Mouse (Mus musculus): Measurements from ENCODE around the gene Cdkal1. TPM values are rescaled to one million over a fixed set of nuclear protein-coding genes. Genes with fewer than 3 reads are reported as not detected.

Gene Cdkal1
- polyA plus RNA-seq, 1 experiment: 13.5 TPM

- TF ChIP-seq CTCF (IDR thresholded peaks at IDR 0.05; ENCODE audit: low read depth, low read length) (no peak), POLR2A (IDR thresholded peaks at IDR 0.05; ENCODE audit: borderline replicate concordance, low read depth, low read length) (no peak)
- Histone ChIP-seq H3K4me1 (ENCODE audit: control insufficient read depth, insufficient read depth, low read length) (no peaks in the 10 kb centered on the region), H3K27ac (ENCODE audit: insufficient read depth, low read depth, low read length) (no peak overlapping the region), H3K4me3 (ENCODE audit: insufficient read depth, low read length) (no peak overlapping the region)
Observed at GRCm38 (mm10) chr13:29835170-29835569, 20.3 kb downstream of the Cdkal1 start.

- peaks cover 6% of the 10 kb centered on the region for H3K4me1 ChIP-seq (ENCODE audit: control insufficient read depth, insufficient read depth, low read length)
- TF ChIP-seq CTCF (IDR thresholded peaks at IDR 0.05; ENCODE audit: low read depth, low read length): no peak
- TF ChIP-seq POLR2A (IDR thresholded peaks at IDR 0.05; ENCODE audit: borderline replicate concordance, low read depth, low read length): no peak
- no peak overlapping the region for H3K27ac ChIP-seq (ENCODE audit: insufficient read depth, low read depth, low read length)
- H3K4me3 ChIP-seq (ENCODE audit: insufficient read depth, low read length): no peak overlapping the region
Observed at GRCm38 (mm10) chr13:29833751-29834150, 21.7 kb downstream of the Cdkal1 start.

- Histone ChIP-seq H3K4me1 (ENCODE audit: control insufficient read depth, insufficient read depth, low read length) (peaks cover 6% of the 10 kb centered on the region), H3K27ac (ENCODE audit: insufficient read depth, low read depth, low read length) (no peak overlapping the region), H3K4me3 (ENCODE audit: insufficient read depth, low read length) (no peak overlapping the region)
- TF ChIP-seq POLR2A (IDR thresholded peaks at IDR 0.05; ENCODE audit: borderline replicate concordance, low read depth, low read length) (no peak), CTCF (IDR thresholded peaks at IDR 0.05; ENCODE audit: low read depth, low read length) (no peak)
Observed at GRCm38 (mm10) chr13:29831126-29831525, 24.3 kb downstream of the Cdkal1 start.

GRCm38 (mm10) chr13:29828032-29828431 lies 27.4 kb downstream of the Cdkal1 start:
- TF ChIP-seq POLR2A (IDR thresholded peaks at IDR 0.05; ENCODE audit: borderline replicate concordance, low read depth, low read length) (no peak), CTCF (IDR thresholded peaks at IDR 0.05; ENCODE audit: low read depth, low read length) (no peak)
- H3K4me3 ChIP-seq (ENCODE audit: insufficient read depth, low read length): no peak overlapping the region
- no peak overlapping the region for H3K27ac ChIP-seq (ENCODE audit: insufficient read depth, low read depth, low read length)
- peaks cover 6% of the 10 kb centered on the region for H3K4me1 ChIP-seq (ENCODE audit: control insufficient read depth, insufficient read depth, low read length)

- peaks cover 6% of the 10 kb centered on the region for H3K4me1 ChIP-seq (ENCODE audit: control insufficient read depth, insufficient read depth, low read length)
- no peak overlapping the region for H3K27ac ChIP-seq (ENCODE audit: insufficient read depth, low read depth, low read length)
- no peak for TF ChIP-seq POLR2A (IDR thresholded peaks at IDR 0.05; ENCODE audit: borderline replicate concordance, low read depth, low read length)
- no peak for TF ChIP-seq CTCF (IDR thresholded peaks at IDR 0.05; ENCODE audit: low read depth, low read length)
- no peak overlapping the region for H3K4me3 ChIP-seq (ENCODE audit: insufficient read depth, low read length)
Observed at GRCm38 (mm10) chr13:29826469-29826868, 29.0 kb downstream of the Cdkal1 start.

GRCm38 (mm10) chr13:29826041-29826440 lies 29.4 kb downstream of the Cdkal1 start:
- H3K4me1 ChIP-seq (ENCODE audit: control insufficient read depth, insufficient read depth, low read length): peaks cover 6% of the 10 kb centered on the region
- H3K27ac ChIP-seq (ENCODE audit: insufficient read depth, low read depth, low read length): no peak overlapping the region
- no peak overlapping the region for H3K4me3 ChIP-seq (ENCODE audit: insufficient read depth, low read length)
- no peak for TF ChIP-seq POLR2A (IDR thresholded peaks at IDR 0.05; ENCODE audit: borderline replicate concordance, low read depth, low read length)
- TF ChIP-seq CTCF (IDR thresholded peaks at IDR 0.05; ENCODE audit: low read depth, low read length): no peak

- TF ChIP-seq CTCF (IDR thresholded peaks at IDR 0.05; ENCODE audit: low read depth, low read length): no peak
- no peak for TF ChIP-seq POLR2A (IDR thresholded peaks at IDR 0.05; ENCODE audit: borderline replicate concordance, low read depth, low read length)
- H3K4me3 ChIP-seq (ENCODE audit: insufficient read depth, low read length): no peak overlapping the region
- no peak overlapping the region for H3K27ac ChIP-seq (ENCODE audit: insufficient read depth, low read depth, low read length)
- peaks cover 6% of the 10 kb centered on the region for H3K4me1 ChIP-seq (ENCODE audit: control insufficient read depth, insufficient read depth, low read length)
Observed at GRCm38 (mm10) chr13:29824797-29825196, 30.7 kb downstream of the Cdkal1 start.

- Histone ChIP-seq H3K27ac (ENCODE audit: insufficient read depth, low read depth, low read length) (no peak overlapping the region), H3K4me3 (ENCODE audit: insufficient read depth, low read length) (no peak overlapping the region), H3K4me1 (ENCODE audit: control insufficient read depth, insufficient read depth, low read length) (peaks cover 4% of the 10 kb centered on the region)
- TF ChIP-seq POLR2A (IDR thresholded peaks at IDR 0.05; ENCODE audit: borderline replicate concordance, low read depth, low read length) (no peak), CTCF (IDR thresholded peaks at IDR 0.05; ENCODE audit: low read depth, low read length) (no peak)
Observed at GRCm38 (mm10) chr13:29824326-29824725, 31.1 kb downstream of the Cdkal1 start.

- Histone ChIP-seq H3K4me1 (ENCODE audit: control insufficient read depth, insufficient read depth, low read length) (peaks cover under 1% of the 10 kb centered on the region), H3K27ac (ENCODE audit: insufficient read depth, low read depth, low read length) (no peak overlapping the region), H3K4me3 (ENCODE audit: insufficient read depth, low read length) (no peak overlapping the region)
- TF ChIP-seq CTCF (IDR thresholded peaks at IDR 0.05; ENCODE audit: low read depth, low read length): no peak
- no peak for TF ChIP-seq POLR2A (IDR thresholded peaks at IDR 0.05; ENCODE audit: borderline replicate concordance, low read depth, low read length)
Observed at GRCm38 (mm10) chr13:29823906-29824305, 31.6 kb downstream of the Cdkal1 start.

GRCm38 (mm10) chr13:29823487-29823886 lies 32.0 kb downstream of the Cdkal1 start:
- no peak for TF ChIP-seq POLR2A (IDR thresholded peaks at IDR 0.05; ENCODE audit: borderline replicate concordance, low read depth, low read length)
- TF ChIP-seq CTCF (IDR thresholded peaks at IDR 0.05; ENCODE audit: low read depth, low read length): no peak
- Histone ChIP-seq H3K4me1 (ENCODE audit: control insufficient read depth, insufficient read depth, low read length) (no peaks in the 10 kb centered on the region), H3K4me3 (ENCODE audit: insufficient read depth, low read length) (no peak overlapping the region)

More at GRCm38 (mm10) chr13:29823487-29823886, 32.0 kb downstream of the Cdkal1 start:
- H3K27ac ChIP-seq (ENCODE audit: insufficient read depth, low read depth, low read length): no peak overlapping the region

All from bone marrow macrophage, adult 2 months (primary cell).